Mouse (Mus musculus): ENCODE measurements around the gene Magi3.

DNA sequence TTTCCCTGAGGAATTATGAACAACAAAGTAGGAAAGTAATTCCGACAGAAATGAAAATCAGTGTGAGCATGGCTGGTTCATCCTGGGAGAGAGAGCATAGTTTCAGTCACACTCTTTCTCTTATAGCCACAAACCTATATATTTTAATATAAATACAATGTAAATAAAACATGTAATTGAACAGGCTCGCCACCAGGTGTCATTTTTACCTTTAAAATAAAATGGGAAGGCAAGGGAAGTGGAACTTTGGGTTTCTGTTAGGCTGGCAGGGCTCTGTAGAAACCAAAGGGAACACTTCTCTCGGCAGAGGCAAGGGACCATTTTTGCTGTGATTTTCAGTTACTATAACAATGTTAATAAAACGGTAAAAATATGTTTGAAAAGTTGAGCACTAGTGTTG lies 200.7 kb downstream of the Magi3 start:
- TF ChIP-seq GATA1 (IDR thresholded peaks at IDR 0.05; ENCODE audit: low read length) (no peak), TAL1 (IDR thresholded peaks at IDR 0.05; ENCODE audit: low read length) (no peak)

Data from erythroblast, embryonic 14.5 days (primary cell).